Mouse (Mus musculus) limb, embryonic 12.5 days (tissue): ENCODE results near the gene Papola. TPM values are rescaled to one million over a fixed set of nuclear protein-coding genes. Genes with fewer than 3 reads are reported as not detected.

ENCODE experiments used
- microRNA-seq: library from miRNA; unstranded; fragments of <30 nt; microRNA quantifications from one replicate; pipeline ENCODE4, GENCODE M21; 2017
- polyA plus RNA-seq: library from polyadenylated mRNA; unstranded; fragments of >200 nt; fragmentation: Nextera tagmentation; extraction: Ambion mirVana; gene quantifications from 2 replicates; pipeline ENCODE4 v1.2.1, GENCODE M21; 2016

The Papola gene
- polyA plus RNA-seq, 1 experiment from 2014 or later: 289 TPM

Small RNA genes within 50 kb of the gene (microRNA-seq; reads per million reads assigned to microRNA genes)
- gene Gm22120: not detected

Other genes starting within 250 kb of the Papola start
- 1.5 and 1.8 TPM in 2 replicates for gene Bdkrb2, start 221.5 kb upstream of the Papola start, polyA plus RNA-seq
- not detected in 2 replicates for gene Bdkrb1, start 181.6 kb upstream of the Papola start, polyA plus RNA-seq
- gene Gskip, start 99.9 kb upstream of the Papola start, polyA plus RNA-seq: 34.6 and 36.2 TPM in 2 replicates
- 16.1 and 16.7 TPM in 2 replicates for gene Atg2b, start 99.5 kb upstream of the Papola start, polyA plus RNA-seq
- 0.09 TPM in 1 of 2 replicates, not detected in the other for gene Ak7, start 78.7 kb upstream of the Papola start, polyA plus RNA-seq
- gene Vrk1, start 225.5 kb downstream of the Papola start, polyA plus RNA-seq: 89.2 and 91.6 TPM in 2 replicates